Mouse (Mus musculus): ENCODE results near the gene Kirrel. TPM values are rescaled to one million over a fixed set of nuclear protein-coding genes. Genes with fewer than 3 reads are reported as not detected.
A peak's percentile ranks its signal among the peaks of the same experiment; 100 is the strongest.

Gene Kirrel
- total RNA-seq, 2 experiments from 2014 or later: 2.6 to 3.5 TPM

- no peak for DNase-seq (ENCODE audit: low spot score in 2 of 2)
Measured at GRCm38 (mm10) chr3:87087146-87087545, 87.4 kb downstream of the Kirrel start.

- DNase-seq (ENCODE audit: low spot score in 2 of 2): no peak
Measured at GRCm38 (mm10) chr3:87082235-87082634, 92.3 kb downstream of the Kirrel start.

- DNase-seq (ENCODE audit: low spot score in 2 of 2): no peak
Measured at GRCm38 (mm10) chr3:87079751-87080150, 94.8 kb downstream of the Kirrel start.

GRCm38 (mm10) chr3:87079301-87079700 lies 95.2 kb downstream of the Kirrel start:
- no peak for DNase-seq (ENCODE audit: low spot score in 2 of 2)

GRCm38 (mm10) chr3:87077681-87078080 lies 96.9 kb downstream of the Kirrel start:
- DNase-seq (ENCODE audit: low spot score in 2 of 2): no peak

GRCm38 (mm10) chr3:87076899-87077298 lies 97.6 kb downstream of the Kirrel start:
- no peak for DNase-seq (ENCODE audit: low spot score in 2 of 2)

- DNase-seq (ENCODE audit: low spot score in 2 of 2): no peak
Measured at GRCm38 (mm10) chr3:87076161-87076560, 98.4 kb downstream of the Kirrel start.

- DNase-seq (ENCODE audit: low spot score in 2 of 2): peak in 1 of 2 experiments; percentile 35
Measured at GRCm38 (mm10) chr3:87072612-87073515, 101.7 kb downstream of the Kirrel start.

- DNase-seq (ENCODE audit: low spot score in 2 of 2): no peak
Measured at GRCm38 (mm10) chr3:87072191-87072590, 102.4 kb downstream of the Kirrel start.

GRCm38 (mm10) chr3:87067396-87067975 lies 107.1 kb downstream of the Kirrel start:
- DNase-seq (ENCODE audit: low spot score in 2 of 2): no peak

- no peak for DNase-seq (ENCODE audit: low spot score in 2 of 2)
Measured at GRCm38 (mm10) chr3:87053939-87054338, 120.6 kb downstream of the Kirrel start.

- no peak for DNase-seq (ENCODE audit: low spot score in 2 of 2)
Measured at GRCm38 (mm10) chr3:87047801-87048200, 126.7 kb downstream of the Kirrel start.

GRCm38 (mm10) chr3:87041733-87042132 lies 132.8 kb downstream of the Kirrel start:
- no peak for DNase-seq (ENCODE audit: low spot score in 2 of 2)

- no peak for DNase-seq (ENCODE audit: low spot score in 2 of 2)
Measured at GRCm38 (mm10) chr3:87038500-87038899, 136.0 kb downstream of the Kirrel start.

GRCm38 (mm10) chr3:87034061-87034460 lies 140.5 kb downstream of the Kirrel start:
- DNase-seq (ENCODE audit: low spot score in 2 of 2): no peak

- DNase-seq (ENCODE audit: low spot score in 2 of 2): peak; percentile 36 to 86
Measured at GRCm38 (mm10) chr3:87033357-87033756, 141.2 kb downstream of the Kirrel start.

- peak; percentile 35 to 86 for DNase-seq (ENCODE audit: low spot score in 2 of 2)
Measured at GRCm38 (mm10) chr3:87030855-87031254, 143.7 kb downstream of the Kirrel start.

Other genes with a start within 250 kb of the Kirrel start
- 1 to 10 TPM in 1 of 2 experiments, under 1 TPM in 1; 0.89 to 1.0 TPM for gene Cd1d1, start 175.3 kb downstream of the Kirrel start, total RNA-seq (2021)
- 10 to 100 TPM; 21.6 to 24.7 TPM for gene Fcrls, start 89.0 kb upstream of the Kirrel start, total RNA-seq (2021)
- not detected for gene Cd5l, start 183.1 kb upstream of the Kirrel start, total RNA-seq (2021)
- under 1 TPM; 0.17 to 0.41 TPM for gene Fcrl1, start 201.6 kb upstream of the Kirrel start, total RNA-seq (2021)